Mouse (Mus musculus): ENCODE measurements around the gene R3hdm2. TPM values are rescaled to one million over a fixed set of nuclear protein-coding genes. Genes with fewer than 3 reads are reported as not detected.

R3hdm2 gene
- total RNA-seq, 2 experiments from 2014 or later = 112 to 120 TPM

GRCm38 (mm10) chr10:127414141-127414540 lies 34.0 kb downstream of the R3hdm2 start:
- no peak for DNase-seq
- intact Hi-C loops (cut with DNase I) = no loop called here

- DNase-seq = no peak
- intact Hi-C loops (cut with DNase I) = loop anchor here (5.0 kb wide), 1 partner anchor 38 kb away; the partner anchor contains the start of gene R3hdm2
These were observed 40.0 kb downstream of the R3hdm2 start for GRCm38 (mm10) chr10:127420131-127420530.

GRCm38 (mm10) chr10:127420676-127421353 lies 40.7 kb downstream of the R3hdm2 start:
- DNase-seq = no peak
- intact Hi-C loops (cut with DNase I) = loop anchor here (5.0 kb wide), 1 partner anchor 39 kb away; the partner anchor contains the start of gene R3hdm2

- DNase-seq = peak; percentile 59 to 66
- intact Hi-C loops (cut with DNase I) = loop anchor here (5.0 kb wide), 1 partner anchor 40 kb away; the partner anchor contains the start of gene R3hdm2
These were observed 41.9 kb downstream of the R3hdm2 start for GRCm38 (mm10) chr10:127422047-127422446.

- intact Hi-C loops (cut with DNase I) = no loop called here
- DNase-seq = peak; percentile 26 to 29
These were observed 45.7 kb downstream of the R3hdm2 start for GRCm38 (mm10) chr10:127425794-127426193.

- peak; percentile 58 to 66 for DNase-seq
- intact Hi-C loops (cut with DNase I) = no loop called here
These were observed 46.5 kb downstream of the R3hdm2 start for GRCm38 (mm10) chr10:127426670-127427069.

GRCm38 (mm10) chr10:127427107-127427506 lies 47.0 kb downstream of the R3hdm2 start:
- intact Hi-C loops (cut with DNase I) = no loop called here
- peak; percentile 45 to 50 for DNase-seq

- no peak for DNase-seq
- intact Hi-C loops (cut with DNase I) = no loop called here
These were observed 47.9 kb downstream of the R3hdm2 start for GRCm38 (mm10) chr10:127427987-127428386.

- intact Hi-C loops (cut with DNase I) = no loop called here
These were observed 49.4 kb downstream of the R3hdm2 start for GRCm38 (mm10) chr10:127429538-127429937.

GRCm38 (mm10) chr10:127432466-127432865 lies 52.3 kb downstream of the R3hdm2 start:
- intact Hi-C loops (cut with DNase I) = no loop called here
- DNase-seq = no peak

More at GRCm38 (mm10) chr10:127429538-127429937, 49.4 kb downstream of the R3hdm2 start:
- DNase-seq = no peak

- intact Hi-C loops (cut with DNase I) = loop anchor here (5.0 kb wide), 1 partner anchor 85 kb away; the partner anchor contains the start of gene Inhbe
- DNase-seq = no peak
These were observed 57.4 kb downstream of the R3hdm2 start for GRCm38 (mm10) chr10:127437354-127438113.

- intact Hi-C loops (cut with DNase I) = no loop called here
- DNase-seq = no peak
These were observed 73.6 kb downstream of the R3hdm2 start for GRCm38 (mm10) chr10:127453701-127454100.

- DNase-seq = no peak
- intact Hi-C loops (cut with DNase I) = no loop called here
These were observed 82.4 kb downstream of the R3hdm2 start for GRCm38 (mm10) chr10:127462411-127463096.

- DNase-seq = peak; percentile 26 to 37
These were observed 91.3 kb downstream of the R3hdm2 start for GRCm38 (mm10) chr10:127471281-127471988.

GRCm38 (mm10) chr10:127472722-127473121 lies 92.6 kb downstream of the R3hdm2 start:
- intact Hi-C loops (cut with DNase I) = no loop called here
- DNase-seq = no peak

More at GRCm38 (mm10) chr10:127471281-127471988, 91.3 kb downstream of the R3hdm2 start:
- intact Hi-C loops (cut with DNase I) = no loop called here

GRCm38 (mm10) chr10:127475175-127475574 lies 95.0 kb downstream of the R3hdm2 start:
- intact Hi-C loops (cut with DNase I) = no loop called here
- no peak for DNase-seq

GRCm38 (mm10) chr10:127476541-127476940 lies 96.4 kb downstream of the R3hdm2 start:
- no peak for DNase-seq
- intact Hi-C loops (cut with DNase I) = no loop called here

GRCm38 (mm10) chr10:127477301-127477700 lies 97.2 kb downstream of the R3hdm2 start:
- no peak for DNase-seq
- intact Hi-C loops (cut with DNase I) = no loop called here

- peak; percentile 37 to 45 for DNase-seq
- intact Hi-C loops (cut with DNase I) = no loop called here
These were observed 99.0 kb downstream of the R3hdm2 start for GRCm38 (mm10) chr10:127479131-127479530.

Data from heart, postnatal 10 days (tissue).